Mouse (Mus musculus): ENCODE results near the gene Socs7. TPM values are rescaled to one million over a fixed set of nuclear protein-coding genes. Genes with fewer than 3 reads are reported as not detected.
A peak's percentile ranks its signal among the peaks of the same experiment; 100 is the strongest.

Socs7 gene
- polyA plus RNA-seq, 1 experiment: 9.1 TPM

- no peak for DNase-seq (ENCODE audit: low spot score)
Observed at GRCm38 (mm10) chr11:97387811-97388210, 25.5 kb downstream of the Socs7 start.

GRCm38 (mm10) chr11:97389127-97389526, 26.8 kb downstream of the Socs7 start:
- no peak for DNase-seq (ENCODE audit: low spot score)

GRCm38 (mm10) chr11:97393658-97394057, 31.3 kb downstream of the Socs7 start:
- no peak for DNase-seq (ENCODE audit: low spot score)

- DNase-seq (ENCODE audit: low spot score): no peak
Observed at GRCm38 (mm10) chr11:97394146-97394545, 31.8 kb downstream of the Socs7 start.

- no peak for DNase-seq (ENCODE audit: low spot score)
Observed at GRCm38 (mm10) chr11:97398506-97398905, 36.2 kb downstream of the Socs7 start.

- peak; percentile 62 for DNase-seq (ENCODE audit: low spot score)
Observed at GRCm38 (mm10) chr11:97399958-97400710, 37.8 kb downstream of the Socs7 start.

- DNase-seq (ENCODE audit: low spot score): no peak
Observed at GRCm38 (mm10) chr11:97401082-97401481, 38.7 kb downstream of the Socs7 start.

- DNase-seq (ENCODE audit: low spot score): no peak
Observed at GRCm38 (mm10) chr11:97401686-97402435, 39.5 kb downstream of the Socs7 start.

- no peak for DNase-seq (ENCODE audit: low spot score)
Observed at GRCm38 (mm10) chr11:97402746-97403145, 40.4 kb downstream of the Socs7 start.

GRCm38 (mm10) chr11:97403614-97404183, 41.3 kb downstream of the Socs7 start:
- no peak for DNase-seq (ENCODE audit: low spot score)

GRCm38 (mm10) chr11:97404184-97404760, 41.9 kb downstream of the Socs7 start:
- no peak for DNase-seq (ENCODE audit: low spot score)

GRCm38 (mm10) chr11:97404761-97405190, 42.4 kb downstream of the Socs7 start:
- peak; percentile 25 for DNase-seq (ENCODE audit: low spot score)

- peak; percentile 27 for DNase-seq (ENCODE audit: low spot score)
Observed at GRCm38 (mm10) chr11:97406094-97406951, 44.0 kb downstream of the Socs7 start.

- DNase-seq (ENCODE audit: low spot score): peak; percentile 19
Observed at GRCm38 (mm10) chr11:97407456-97407855, 45.1 kb downstream of the Socs7 start.

GRCm38 (mm10) chr11:97408171-97408570, 45.8 kb downstream of the Socs7 start:
- DNase-seq (ENCODE audit: low spot score): peak; percentile 35

GRCm38 (mm10) chr11:97410958-97411357, 48.6 kb downstream of the Socs7 start:
- DNase-seq (ENCODE audit: low spot score): no peak

GRCm38 (mm10) chr11:97412117-97412516, 49.8 kb downstream of the Socs7 start:
- no peak for DNase-seq (ENCODE audit: low spot score)

- DNase-seq (ENCODE audit: low spot score): no peak
Observed at GRCm38 (mm10) chr11:97412808-97413347, 50.5 kb downstream of the Socs7 start.

- no peak for DNase-seq (ENCODE audit: low spot score)
Observed at GRCm38 (mm10) chr11:97415330-97415711, 53.0 kb downstream of the Socs7 start, which contains the start of gene Arhgap23. Gene Arhgap23 (plus strand): TSS chr11:97415533.

GRCm38 (mm10) chr11:97415712-97416636, 53.6 kb downstream of the Socs7 start:
- no peak for DNase-seq (ENCODE audit: low spot score)
